ENCODE assay signal across 8 mouse cellular contexts in the genomic region with DNA sequence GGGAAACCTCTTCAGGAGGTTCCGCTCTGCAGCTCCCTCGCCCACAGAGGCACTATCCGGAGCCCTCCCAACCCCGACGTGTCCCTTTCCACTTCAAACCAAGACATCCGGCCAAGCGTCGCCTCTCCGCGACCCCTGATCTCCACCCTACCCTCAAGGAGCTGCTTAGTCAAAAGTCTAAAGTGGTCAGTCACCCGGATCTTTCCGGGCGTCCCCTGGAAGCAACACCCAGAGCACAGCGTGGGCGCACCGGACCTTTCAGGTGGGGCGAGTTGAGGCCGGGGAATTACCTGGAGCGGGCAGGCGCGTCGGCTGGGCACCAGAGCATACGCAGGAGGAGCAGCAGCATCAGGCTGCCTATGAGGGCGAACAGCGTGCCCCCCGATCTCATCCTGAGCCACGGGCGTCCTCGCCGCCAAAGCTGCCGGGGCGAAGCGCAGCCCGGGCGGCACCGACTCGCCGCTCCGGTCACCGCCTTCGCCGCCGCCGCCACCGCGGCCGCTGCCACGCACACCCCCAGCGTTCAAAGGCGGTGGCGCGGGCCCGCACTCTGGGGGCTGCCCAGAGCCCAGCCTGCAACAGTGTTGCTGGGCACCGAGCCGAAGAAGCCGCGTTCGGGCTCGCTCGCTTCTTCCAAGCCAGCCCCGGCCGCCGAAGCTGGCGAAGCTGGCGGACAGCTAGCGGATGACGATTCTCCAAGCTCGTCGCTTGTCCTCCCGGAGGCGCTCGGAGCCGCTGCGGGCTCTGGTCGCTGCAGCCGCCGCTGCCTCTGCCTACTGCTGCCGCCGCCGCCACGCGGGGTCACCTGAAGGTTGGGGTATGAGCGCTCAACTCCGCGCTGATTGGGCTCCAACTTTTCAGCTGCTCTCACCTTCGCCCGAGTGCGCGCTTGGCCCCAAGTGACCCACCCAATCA. TPM values are rescaled to one million over a fixed set of nuclear protein-coding genes. Genes with fewer than 3 reads are reported as not detected.
DNase-seq lines count a peak whose midpoint lies in the region; ATAC-seq and TF ChIP-seq lines count a peak whose summit lies in the region.

No protein-coding gene starts in this region.

- peak overlapping the region; percentile 64 for H3K9ac ChIP-seq in heart, adult 2 months (ENCODE audit: low read depth, low read length)
- peak overlapping the region; percentile 17; the same call in 1 of the 2 replicates for H3K9ac ChIP-seq in liver, embryonic 12.5 days
- peak overlapping the region; percentile 63 for H3K9ac ChIP-seq in neural tube, embryonic 11.5 days (ENCODE audit: low read length)
- peak overlapping the region; percentile 48 for H3K9ac ChIP-seq in stomach, postnatal 0 days (ENCODE audit: low read length)

- TF ChIP-seq CTCF in heart, adult 2 months (IDR thresholded peaks at IDR 0.05), result peak; percentile 21; the same call in 1 of the 2 replicates
- peak; percentile 11; the same call in 1 of the 2 replicates for TF ChIP-seq CTCF in stomach, postnatal 0 days (IDR thresholded peaks at IDR 0.05; ENCODE audit: low read depth)

- TF ChIP-seq EP300 in heart, adult 2 months (IDR thresholded peaks at IDR 0.05; ENCODE audit: insufficient read depth, low read depth, low read length), result no peak
- no peak for TF ChIP-seq EP300 in stomach, postnatal 0 days (optimal IDR thresholded peaks at IDR 0.05)

- no peaks in the 10 kb centered on the region for H3K4me1 ChIP-seq in brown adipose tissue, adult 24 weeks (ENCODE audit: control insufficient read depth, insufficient read depth, insufficient read length, low read length)
- no peaks in the 10 kb centered on the region; the same call in 1 of the 2 replicates for H3K4me1 ChIP-seq in heart, adult 2 months (ENCODE audit: control insufficient read depth, insufficient read depth, low read length)
- H3K4me1 ChIP-seq in liver, embryonic 12.5 days, result no peaks in the 10 kb centered on the region
- no peaks in the 10 kb centered on the region for H3K4me1 ChIP-seq in neural tube, embryonic 11.5 days (ENCODE audit: control insufficient read depth, insufficient read depth, low read length)
- no peaks in the 10 kb centered on the region for H3K4me1 ChIP-seq in stomach, postnatal 0 days (replicated peaks; ENCODE audit: control insufficient read depth, insufficient read depth)

- WGBS in heart, adult 2 months, result 1% methylated on average over 86 of the region's 89 CpGs
- WGBS in liver, embryonic 12.5 days (ENCODE audit: insufficient replicate concordance), result 2% methylated on average over 72 of the region's 89 CpGs
- under 1% methylated on average over 89 of the region's 89 CpGs for WGBS in neural tube, embryonic 11.5 days
- 1% methylated on average over 88 of the region's 89 CpGs for WGBS in stomach, postnatal 0 days

- no peaks in the 10 kb centered on the region for H3K9me3 ChIP-seq in liver, embryonic 12.5 days (replicated peaks)
- H3K9me3 ChIP-seq in neural tube, embryonic 11.5 days (ENCODE audit: control insufficient read depth, low read length), result no peaks in the 10 kb centered on the region
- no peaks in the 10 kb centered on the region for H3K9me3 ChIP-seq in stomach, postnatal 0 days (ENCODE audit: control insufficient read depth, low read length)

- intact Hi-C loops in heart, adult 2 months (cut with DNase I), result loop anchor here (5.0 kb wide), 1 partner anchor 41 kb away; no protein-coding TSS in a partner anchor

- H3K27ac ChIP-seq in brown adipose tissue, adult 24 weeks (replicated peaks; ENCODE audit: low read depth, low read length), result no peak overlapping the region
- peak overlapping the region; percentile 55 for H3K27ac ChIP-seq in heart, adult 2 months
- no peak overlapping the region for H3K27ac ChIP-seq in liver, embryonic 12.5 days
- H3K27ac ChIP-seq in neural tube, embryonic 11.5 days (ENCODE audit: low read depth, low read length), result no peak overlapping the region
- H3K27ac ChIP-seq in stomach, postnatal 0 days (replicated peaks), result no peak overlapping the region

- no peak for TF ChIP-seq POLR2A in heart, adult 2 months (IDR thresholded peaks at IDR 0.05; ENCODE audit: insufficient read depth, low read depth, low read length)

- H3K4me3 ChIP-seq in brown adipose tissue, adult 24 weeks (ENCODE audit: insufficient read depth, low read depth, low read length), result peak overlapping the region; percentile 64
- peak overlapping the region; percentile 60 for H3K4me3 ChIP-seq in heart, adult 2 months
- peak overlapping the region; percentile 54 for H3K4me3 ChIP-seq in liver, embryonic 12.5 days
- H3K4me3 ChIP-seq in neural tube, embryonic 11.5 days (ENCODE audit: low read depth, low read length), result peak overlapping the region; percentile 54
- peak overlapping the region; percentile 55 for H3K4me3 ChIP-seq in stomach, postnatal 0 days (ENCODE audit: low read depth, low read length)

- H3K79me2 ChIP-seq in heart, adult 2 months (replicated peaks; ENCODE audit: control insufficient read depth, insufficient read depth, low read length), result no peaks in the 10 kb centered on the region

- DNase-seq in cerebellum, adult 9-11 months, result peak; percentile 3
- DNase-seq in cerebellum, adult 11-12 months, result no peak
- peak; percentile 47 to 49 for DNase-seq in heart, adult 2 months
- DNase-seq in kidney, adult 11 months, result peak; percentile 56
- DNase-seq in neural tube, embryonic 11.5 days (ENCODE audit: low spot score), result peak; percentile 78
- DNase-seq in stomach, postnatal 0 days (ENCODE audit: low spot score), result peak; percentile 55

- peak overlapping the region; percentile 77 for H3K4me2 ChIP-seq in liver, embryonic 12.5 days
- peak overlapping the region; percentile 95 for H3K4me2 ChIP-seq in neural tube, embryonic 11.5 days (ENCODE audit: low read depth)
- H3K4me2 ChIP-seq in stomach, postnatal 0 days (replicated peaks; ENCODE audit: low read depth), result peak overlapping the region; percentile 95

- ATAC-seq in liver, embryonic 12.5 days, result 0 out of 2 replicates have a peak, but pooled peaks have one; percentile 10
- ATAC-seq in neural tube, embryonic 11.5 days (ENCODE audit: insufficient read depth, low FRiP score, low TSS enrichment), result peak; percentile 89
- peak; percentile 65 for ATAC-seq in stomach, postnatal 0 days (ENCODE audit: low FRiP score, low TSS enrichment)

- 0 out of 2 replicates have a peak, but pooled peaks cover 2% of the 10 kb centered on the region for H3K27me3 ChIP-seq in heart, adult 2 months (ENCODE audit: control insufficient read depth, insufficient read depth, low read length)
- peaks cover 47% of the 10 kb centered on the region for H3K27me3 ChIP-seq in liver, embryonic 12.5 days (replicated peaks)
- peaks cover 22% of the 10 kb centered on the region for H3K27me3 ChIP-seq in neural tube, embryonic 11.5 days (ENCODE audit: control insufficient read depth, insufficient read depth, low read length)
- no peaks in the 10 kb centered on the region; the same call in 1 of the 2 replicates for H3K27me3 ChIP-seq in stomach, postnatal 0 days (ENCODE audit: control insufficient read depth, insufficient read depth, low read length)

- no peaks in the 10 kb centered on the region for H3K36me3 ChIP-seq in heart, adult 2 months (ENCODE audit: control insufficient read depth, insufficient read depth, low read length)
- no peaks in the 10 kb centered on the region for H3K36me3 ChIP-seq in liver, embryonic 12.5 days
- H3K36me3 ChIP-seq in neural tube, embryonic 11.5 days (ENCODE audit: control insufficient read depth, insufficient read depth, low read length), result no peaks in the 10 kb centered on the region
- H3K36me3 ChIP-seq in stomach, postnatal 0 days (ENCODE audit: control insufficient read depth, insufficient read depth, low read length), result no peaks in the 10 kb centered on the region

RNA-seq across cellular contexts. Expression of a gene that starts 0.6 kb away (rescaled TPM):
- polyA plus RNA-seq in brown adipose tissue, adult 24 weeks (2012; ENCODE audit: insufficient read depth, insufficient read length, missing spikeins), result 1.1 TPM in 2 replicates
- total RNA-seq in heart, adult 2 months (2021), result 1 to 10 TPM; 1.2 to 1.7 TPM
- polyA plus RNA-seq in heart, adult 2 months (2012; rRNA removed), result 0.74 and 0.91 TPM in 2 replicates
- polyA plus RNA-seq in liver, embryonic 12.5 days (2016; fragmentation: Nextera tagmentation; extraction: Ambion mirVana), result 0.02 and 0.10 TPM in 2 replicates
- polyA plus RNA-seq in neural tube, embryonic 11.5 days (2014; fragmentation: Nextera tagmentation; extraction: Ambion mirVana), result 0.65 and 1.0 TPM in 2 replicates
- 1.1 TPM in 2 replicates for polyA plus RNA-seq in stomach, postnatal 0 days (2015; fragmentation: Nextera tagmentation; extraction: Ambion mirVana)

Comparison
In these comparisons a context has a peak if more than half of its experiments do, and no peak if none do; other contexts are left out.
1. ATAC-seq: peak in every context shown above with its lines; median percentile 89 in neural tube, embryonic 11.5 days; 65 in stomach, postnatal 0 days; 10 in liver, embryonic 12.5 days.